ENCODE assay signal across 13 mouse cellular contexts in genomic region chr15:90420776-90421175, GRCm38 (mm10).
DNase-seq lines count a peak whose midpoint lies in the region; ATAC-seq and TF ChIP-seq lines count a peak whose summit lies in the region.
"Had no signal": no experiment of that assay in that cellular context is flagged by ENCODE, and none has a peak within 500 bp of the region (broad histone marks: within the 10 kb centered on the region; RNA-seq: fewer than 3 reads in every experiment).

No protein-coding gene starts in this region.

- no peaks in the 10 kb centered on the region for H3K79me2 ChIP-seq in heart, adult 2 months (replicated peaks; ENCODE audit: control insufficient read depth, insufficient read depth, low read length)

- 98% methylated on average over 2 of the region's 2 CpGs for WGBS in heart, adult 2 months
- WGBS in lung, embryonic 14.5 days = 98% methylated on average over 2 of the region's 2 CpGs
- 100% methylated on average over 2 of the region's 2 CpGs for WGBS in hindbrain, embryonic 16.5 days
- 93% methylated on average over 2 of the region's 2 CpGs for WGBS in hindbrain, embryonic 12.5 days

- H3K4me2 ChIP-seq in lung, embryonic 14.5 days = no peak overlapping the region
- H3K4me2 ChIP-seq in hindbrain, embryonic 16.5 days (ENCODE audit: low read length) = no peak overlapping the region
- H3K4me2 ChIP-seq in hindbrain, embryonic 12.5 days (replicated peaks) = no peak overlapping the region
- H3K4me2 ChIP-seq: limb, embryonic 13.5 days; midbrain, embryonic 11.5 days had no signal

- no peak for ATAC-seq in lung, embryonic 14.5 days (ENCODE audit: insufficient read depth)
- ATAC-seq in G1E (ENCODE audit: extremely low read depth, insufficient number of reproducible peaks, low FRiP score, poor library complexity, severe bottlenecking) = peak; percentile 45
- no peak for ATAC-seq in hindbrain, embryonic 16.5 days
- ATAC-seq in hindbrain, embryonic 12.5 days (ENCODE audit: low FRiP score) = no peak

- no peak overlapping the region for H3K4me3 ChIP-seq in heart, adult 2 months
- H3K4me3 ChIP-seq in lung, embryonic 14.5 days (ENCODE audit: low read depth, low read length) = no peak overlapping the region
- no peak overlapping the region for H3K4me3 ChIP-seq in G1E (ENCODE audit: low read depth, low read length)
- no peak overlapping the region for H3K4me3 ChIP-seq in hindbrain, embryonic 16.5 days (ENCODE audit: low read length)
- H3K4me3 ChIP-seq in hindbrain, embryonic 12.5 days = no peak overlapping the region
- H3K4me3 ChIP-seq: limb, embryonic 13.5 days had no signal

- TF ChIP-seq POLR2A in heart, adult 2 months (IDR thresholded peaks at IDR 0.05; ENCODE audit: insufficient read depth, low read depth, low read length) = no peak

- no peaks in the 10 kb centered on the region for H3K27me3 ChIP-seq in heart, adult 2 months (ENCODE audit: control insufficient read depth, insufficient read depth, low read length)
- H3K27me3 ChIP-seq in lung, embryonic 14.5 days (ENCODE audit: insufficient read depth, low read length) = no peaks in the 10 kb centered on the region
- no peaks in the 10 kb centered on the region for H3K27me3 ChIP-seq in G1E (ENCODE audit: insufficient read depth, low read length)
- no peaks in the 10 kb centered on the region for H3K27me3 ChIP-seq in hindbrain, embryonic 16.5 days (replicated peaks; ENCODE audit: control insufficient read depth, insufficient read depth, low read length)
- no peaks in the 10 kb centered on the region for H3K27me3 ChIP-seq in hindbrain, embryonic 12.5 days
- H3K27me3 ChIP-seq: limb, embryonic 13.5 days had no signal

- no peaks in the 10 kb centered on the region for H3K4me1 ChIP-seq in heart, adult 2 months (ENCODE audit: control insufficient read depth, insufficient read depth, low read length)
- H3K4me1 ChIP-seq in lung, embryonic 14.5 days (ENCODE audit: insufficient read depth) = no peaks in the 10 kb centered on the region
- no peaks in the 10 kb centered on the region for H3K4me1 ChIP-seq in G1E (ENCODE audit: insufficient read depth, low read depth, low read length)
- H3K4me1 ChIP-seq in hindbrain, embryonic 16.5 days (ENCODE audit: control insufficient read depth, insufficient read depth, low read depth, low read length) = peaks cover 5% of the 10 kb centered on the region
- peaks cover 4% of the 10 kb centered on the region; the same call in 1 of the 2 replicates for H3K4me1 ChIP-seq in hindbrain, embryonic 12.5 days
- H3K4me1 ChIP-seq: limb, embryonic 13.5 days had no signal

- no peaks in the 10 kb centered on the region for H3K36me3 ChIP-seq in heart, adult 2 months (ENCODE audit: control insufficient read depth, insufficient read depth, low read length)
- H3K36me3 ChIP-seq in lung, embryonic 14.5 days (ENCODE audit: insufficient read depth) = no peaks in the 10 kb centered on the region
- H3K36me3 ChIP-seq in G1E (replicated peaks) = no peaks in the 10 kb centered on the region
- H3K36me3 ChIP-seq in hindbrain, embryonic 16.5 days (ENCODE audit: control insufficient read depth, insufficient read depth, low read length) = no peaks in the 10 kb centered on the region
- H3K36me3 ChIP-seq in hindbrain, embryonic 12.5 days = no peaks in the 10 kb centered on the region
- H3K36me3 ChIP-seq: limb, embryonic 13.5 days had no signal

- intact Hi-C loops in heart, adult 2 months (cut with DNase I) = no loop called here

- H3K9me3 ChIP-seq in lung, embryonic 14.5 days (ENCODE audit: low read depth, low read length) = no peaks in the 10 kb centered on the region
- H3K9me3 ChIP-seq in G1E (replicated peaks) = peaks cover 4% of the 10 kb centered on the region
- no peaks in the 10 kb centered on the region for H3K9me3 ChIP-seq in hindbrain, embryonic 16.5 days (ENCODE audit: control insufficient read depth, low read length)
- H3K9me3 ChIP-seq in hindbrain, embryonic 12.5 days (replicated peaks) = no peaks in the 10 kb centered on the region
- H3K9me3 ChIP-seq: limb, embryonic 13.5 days had no signal

- H3K9ac ChIP-seq in heart, adult 2 months (ENCODE audit: low read depth, low read length) = no peak overlapping the region
- H3K9ac ChIP-seq in lung, embryonic 14.5 days = no peak overlapping the region
- H3K9ac ChIP-seq in hindbrain, embryonic 16.5 days (ENCODE audit: low read depth, low read length) = no peak overlapping the region
- no peak overlapping the region for H3K9ac ChIP-seq in hindbrain, embryonic 12.5 days
- H3K9ac ChIP-seq: limb, embryonic 13.5 days had no signal

- no peak for TF ChIP-seq EP300 in heart, adult 2 months (IDR thresholded peaks at IDR 0.05; ENCODE audit: insufficient read depth, low read depth, low read length)

- TF ChIP-seq CTCF in heart, adult 2 months (IDR thresholded peaks at IDR 0.05) = peak; percentile 44
- TF ChIP-seq CTCF in lung, embryonic 14.5 days (IDR thresholded peaks at IDR 0.05; ENCODE audit: low read depth) = peak; percentile 37
- TF ChIP-seq CTCF in G1E (IDR thresholded peaks at IDR 0.05; ENCODE audit: low read depth, low read length) = peak; percentile 40

- H3K27ac ChIP-seq in heart, adult 2 months = no peak overlapping the region
- H3K27ac ChIP-seq in lung, embryonic 14.5 days (ENCODE audit: low read depth) = no peak overlapping the region
- H3K27ac ChIP-seq in hindbrain, embryonic 16.5 days (ENCODE audit: low read depth, low read length) = no peak overlapping the region
- H3K27ac ChIP-seq in hindbrain, embryonic 12.5 days = no peak overlapping the region
- H3K27ac ChIP-seq: limb, embryonic 13.5 days had no signal

- no peak for DNase-seq in heart, adult 2 months
- no peak for DNase-seq in heart, adult 8-10 months (ENCODE audit: low spot score)
- DNase-seq in lung, embryonic 14.5 days = no peak
- DNase-seq in lung, postnatal 25 days (ENCODE audit: low spot score) = no peak
- no peak for DNase-seq in G1E (ENCODE audit: low spot score)
- DNase-seq in kidney, postnatal 36 days = peak; percentile 7 to 68
- DNase-seq: gastrocnemius, postnatal 25 days; heart, postnatal 14 days; layer of hippocampus, adult 9-11 months had no signal

Comparison
In these comparisons a context has a peak if more than half of its experiments do, and no peak if none do; other contexts are left out.
1. DNase-seq: peak in kidney, postnatal 36 days (2 of 2); none in heart, adult 2 months (0 of 2), heart, adult 8-10 months (single experiment), lung, embryonic 14.5 days (single experiment), lung, postnatal 25 days (single experiment) and G1E (single experiment).
2. Peak in every context shown above with its lines, with median percentiles within 50 percentile points of each other: CTCF ChIP-seq.